11 mouse cellular contexts compared by ENCODE assay signal in genomic region chr7:28570982-28571682, GRCm38 (mm10). TPM values are rescaled to one million over a fixed set of nuclear protein-coding genes. Genes with fewer than 3 reads are reported as not detected.
DNase-seq lines count a peak whose midpoint lies in the region; ATAC-seq and TF ChIP-seq lines count a peak whose summit lies in the region.
"Had no signal": no experiment of that assay in that cellular context is flagged by ENCODE, and none has a peak within 500 bp of the region (broad histone marks: within the 10 kb centered on the region; RNA-seq: fewer than 3 reads in every experiment).

No protein-coding gene starts in this region.

- no peak for TF ChIP-seq POLR2A in heart, adult 2 months (IDR thresholded peaks at IDR 0.05; ENCODE audit: insufficient read depth, low read depth, low read length)

- H3K27me3 ChIP-seq in heart, embryonic 11.5 days (ENCODE audit: control insufficient read depth, insufficient read depth, low read length), result no peaks in the 10 kb centered on the region
- no peaks in the 10 kb centered on the region for H3K27me3 ChIP-seq in heart, adult 2 months (ENCODE audit: control insufficient read depth, insufficient read depth, low read length)
- H3K27me3 ChIP-seq in hindbrain, embryonic 11.5 days (ENCODE audit: control insufficient read depth, insufficient read depth, low read length), result no peaks in the 10 kb centered on the region
- no peaks in the 10 kb centered on the region for H3K27me3 ChIP-seq in liver, embryonic 15.5 days
- H3K27me3 ChIP-seq: megakaryocyte, embryonic 14.5 days had no signal

- peaks cover 14% of the 10 kb centered on the region for H3K36me3 ChIP-seq in heart, embryonic 11.5 days (ENCODE audit: control insufficient read depth, insufficient read depth, low read length)
- H3K36me3 ChIP-seq in heart, adult 2 months (ENCODE audit: control insufficient read depth, insufficient read depth, low read length), result no peaks in the 10 kb centered on the region
- 0 out of 2 replicates have a peak, but pooled peaks cover 7% of the 10 kb centered on the region for H3K36me3 ChIP-seq in hindbrain, embryonic 11.5 days (ENCODE audit: control insufficient read depth, insufficient read depth, low read length)
- peaks cover 38% of the 10 kb centered on the region for H3K36me3 ChIP-seq in liver, embryonic 15.5 days (replicated peaks)

- no peak overlapping the region for H3K9ac ChIP-seq in heart, embryonic 11.5 days (ENCODE audit: low read depth, low read length)
- no peak overlapping the region for H3K9ac ChIP-seq in heart, adult 2 months (ENCODE audit: low read depth, low read length)
- H3K9ac ChIP-seq in hindbrain, embryonic 11.5 days (ENCODE audit: low read depth, low read length), result 0 out of 2 replicates have a peak overlapping the region, but pooled peaks have one; percentile 23
- H3K9ac ChIP-seq in liver, embryonic 15.5 days, result no peak overlapping the region

- H3K27ac ChIP-seq in heart, embryonic 11.5 days (ENCODE audit: low read depth, low read length), result 0 out of 2 replicates have a peak overlapping the region, but pooled peaks have one; percentile 0
- H3K27ac ChIP-seq in heart, adult 2 months, result no peak overlapping the region
- no peak overlapping the region for H3K27ac ChIP-seq in hindbrain, embryonic 11.5 days (ENCODE audit: low read depth, low read length)
- H3K27ac ChIP-seq in liver, embryonic 15.5 days (replicated peaks), result 0 out of 2 replicates have a peak overlapping the region, but pooled peaks have one; percentile 14

- no peak overlapping the region for H3K4me2 ChIP-seq in heart, embryonic 11.5 days
- H3K4me2 ChIP-seq in hindbrain, embryonic 11.5 days (replicated peaks; ENCODE audit: low read depth, low read length), result no peak overlapping the region
- no peak overlapping the region for H3K4me2 ChIP-seq in liver, embryonic 15.5 days

- no peak overlapping the region for H3K4me3 ChIP-seq in heart, embryonic 11.5 days (ENCODE audit: low read depth, low read length)
- no peak overlapping the region for H3K4me3 ChIP-seq in heart, adult 2 months
- no peak overlapping the region for H3K4me3 ChIP-seq in hindbrain, embryonic 11.5 days (ENCODE audit: low read depth, low read length)
- H3K4me3 ChIP-seq in liver, embryonic 15.5 days (replicated peaks), result no peak overlapping the region

- ATAC-seq in heart, embryonic 11.5 days (replicated peaks; ENCODE audit: insufficient number of reproducible peaks, low FRiP score, low TSS enrichment), result no peak
- ATAC-seq in hindbrain, embryonic 11.5 days (ENCODE audit: low FRiP score), result no peak
- no peak for ATAC-seq in liver, embryonic 15.5 days (ENCODE audit: insufficient read depth)

- no peaks in the 10 kb centered on the region for H3K9me3 ChIP-seq in heart, embryonic 11.5 days (replicated peaks; ENCODE audit: control insufficient read depth, low read length)
- no peaks in the 10 kb centered on the region for H3K9me3 ChIP-seq in hindbrain, embryonic 11.5 days (ENCODE audit: control insufficient read depth, low read length)
- H3K9me3 ChIP-seq in liver, embryonic 15.5 days (replicated peaks), result no peaks in the 10 kb centered on the region
- H3K9me3 ChIP-seq: megakaryocyte, embryonic 14.5 days had no signal

- intact Hi-C loops in heart, adult 2 months (cut with DNase I), result no loop called here
- intact Hi-C loops in gastrocnemius, postnatal 14 days (cut with DNase I; ENCODE audit: low total_unique reads), result no loop called here

- TF ChIP-seq EP300 in heart, adult 2 months (IDR thresholded peaks at IDR 0.05; ENCODE audit: insufficient read depth, low read depth, low read length), result no peak

- no peak for DNase-seq in heart, adult 2 months
- DNase-seq in MN1 (ENCODE audit: low spot score), result peak; percentile 45
- no peak for DNase-seq in hindbrain, embryonic 11.5 days (ENCODE audit: low spot score)
- no peak for DNase-seq in urinary bladder, postnatal 10 days (ENCODE audit: low spot score)
- DNase-seq in cerebellum, postnatal 4 days (ENCODE audit: low spot score in 2 of 2), result no peak
- DNase-seq in gastrocnemius, postnatal 14 days, result no peak

- no peak for TF ChIP-seq CTCF in heart, adult 2 months (IDR thresholded peaks at IDR 0.05)

- H3K79me2 ChIP-seq in heart, adult 2 months (replicated peaks; ENCODE audit: control insufficient read depth, insufficient read depth, low read length), result no peaks in the 10 kb centered on the region

- 39% methylated on average over 5 of the region's 5 CpGs for WGBS in heart, embryonic 11.5 days (ENCODE audit: insufficient replicate concordance)
- WGBS in heart, adult 2 months, result 39% methylated on average over 5 of the region's 5 CpGs
- 60% methylated on average over 5 of the region's 5 CpGs for WGBS in hindbrain, embryonic 11.5 days
- 50% methylated on average over 5 of the region's 5 CpGs for WGBS in liver, embryonic 15.5 days (ENCODE audit: insufficient replicate concordance)

- peaks cover 41% of the 10 kb centered on the region for H3K4me1 ChIP-seq in heart, embryonic 11.5 days (ENCODE audit: control insufficient read depth, insufficient read depth, low read length)
- no peaks in the 10 kb centered on the region; the same call in 1 of the 2 replicates for H3K4me1 ChIP-seq in heart, adult 2 months (ENCODE audit: control insufficient read depth, insufficient read depth, low read length)
- no peaks in the 10 kb centered on the region for H3K4me1 ChIP-seq in hindbrain, embryonic 11.5 days (replicated peaks; ENCODE audit: control insufficient read depth, insufficient read depth, low read length)
- peaks cover 68% of the 10 kb centered on the region for H3K4me1 ChIP-seq in liver, embryonic 15.5 days (replicated peaks)

RNA-seq across cellular contexts. Expression of gene Nccrp1, which starts 24.1 kb away (rescaled TPM):
- not detected in 2 replicates for polyA plus RNA-seq in heart, embryonic 11.5 days (2014; fragmentation: Nextera tagmentation; extraction: Ambion mirVana)
- not detected for total RNA-seq in heart, adult 2 months (2021)
- polyA plus RNA-seq in heart, adult 2 months (2012; rRNA removed), result not detected in 2 replicates
- polyA plus RNA-seq in hindbrain, embryonic 11.5 days (2014; fragmentation: Nextera tagmentation; extraction: Ambion mirVana), result not detected in 2 replicates
- not detected in 2 replicates for polyA plus RNA-seq in liver, embryonic 15.5 days (2015; fragmentation: Nextera tagmentation; extraction: Ambion mirVana)
- not detected for total RNA-seq in gastrocnemius, postnatal 14 days (2021)

RNA-seq across cellular contexts. Expression of gene Samd4b, which starts 26.8 kb away (rescaled TPM):
- polyA plus RNA-seq in heart, embryonic 11.5 days (2014; fragmentation: Nextera tagmentation; extraction: Ambion mirVana), result 22.2 and 22.8 TPM in 2 replicates
- 10 to 100 TPM; 21.9 to 22.4 TPM for total RNA-seq in heart, adult 2 months (2021)
- polyA plus RNA-seq in heart, adult 2 months (2012; rRNA removed), result 38.8 and 46.1 TPM in 2 replicates
- polyA plus RNA-seq in hindbrain, embryonic 11.5 days (2014; fragmentation: Nextera tagmentation; extraction: Ambion mirVana), result 25.3 and 27.4 TPM in 2 replicates
- polyA plus RNA-seq in liver, embryonic 15.5 days (2015; fragmentation: Nextera tagmentation; extraction: Ambion mirVana), result 5.6 and 6.6 TPM in 2 replicates
- total RNA-seq in gastrocnemius, postnatal 14 days (2021), result 10 to 100 TPM; 15.7 to 18.5 TPM

RNA-seq across cellular contexts. Expression of gene Pak4, which starts 26.9 kb away (rescaled TPM):
- polyA plus RNA-seq in heart, embryonic 11.5 days (2014; fragmentation: Nextera tagmentation; extraction: Ambion mirVana), result 25.4 and 27.6 TPM in 2 replicates
- total RNA-seq in heart, adult 2 months (2021), result 1 to 10 TPM; 8.8 to 9.4 TPM
- polyA plus RNA-seq in heart, adult 2 months (2012; rRNA removed), result 6.4 and 7.6 TPM in 2 replicates
- polyA plus RNA-seq in hindbrain, embryonic 11.5 days (2014; fragmentation: Nextera tagmentation; extraction: Ambion mirVana), result 30.5 and 32.6 TPM in 2 replicates
- polyA plus RNA-seq in liver, embryonic 15.5 days (2015; fragmentation: Nextera tagmentation; extraction: Ambion mirVana), result 17.9 and 19.2 TPM in 2 replicates
- 1 to 10 TPM; 2.9 to 4.6 TPM for total RNA-seq in gastrocnemius, postnatal 14 days (2021)

RNA-seq across cellular contexts. Expression of gene Sycn, which starts 30.4 kb away (rescaled TPM):
- not detected in 2 replicates for polyA plus RNA-seq in heart, embryonic 11.5 days (2014; fragmentation: Nextera tagmentation; extraction: Ambion mirVana)
- total RNA-seq in heart, adult 2 months (2021), result not detected
- not detected in 2 replicates for polyA plus RNA-seq in heart, adult 2 months (2012; rRNA removed)
- polyA plus RNA-seq in hindbrain, embryonic 11.5 days (2014; fragmentation: Nextera tagmentation; extraction: Ambion mirVana), result not detected in 2 replicates
- polyA plus RNA-seq in liver, embryonic 15.5 days (2015; fragmentation: Nextera tagmentation; extraction: Ambion mirVana), result 0.68 TPM in 1 of 2 replicates, not detected in the other
- total RNA-seq in gastrocnemius, postnatal 14 days (2021), result not detected
- total RNA-seq: ES-E14 had no signal

RNA-seq across cellular contexts. Expression of gene Ifnl3, which starts 48.5 kb away (rescaled TPM):
- polyA plus RNA-seq in heart, embryonic 11.5 days (2014; fragmentation: Nextera tagmentation; extraction: Ambion mirVana), result not detected in 2 replicates
- not detected for total RNA-seq in heart, adult 2 months (2021)
- not detected in 2 replicates for polyA plus RNA-seq in heart, adult 2 months (2012; rRNA removed)
- polyA plus RNA-seq in hindbrain, embryonic 11.5 days (2014; fragmentation: Nextera tagmentation; extraction: Ambion mirVana), result not detected in 2 replicates
- not detected in 2 replicates for polyA plus RNA-seq in liver, embryonic 15.5 days (2015; fragmentation: Nextera tagmentation; extraction: Ambion mirVana)
- total RNA-seq in gastrocnemius, postnatal 14 days (2021), result not detected
- total RNA-seq: ES-E14 had no signal
- polyA plus RNA-seq: testis, adult 2 months had no signal

Comparison
In these comparisons a context has a peak if more than half of its experiments do, and no peak if none do; other contexts are left out.
1. H3K27ac ChIP-seq: peak in heart, embryonic 11.5 days (single experiment) and liver, embryonic 15.5 days (single experiment); none in heart, adult 2 months (single experiment) and hindbrain, embryonic 11.5 days (single experiment).